Mouse (Mus musculus): ENCODE results near the gene Vwa8. TPM values are rescaled to one million over a fixed set of nuclear protein-coding genes. Genes with fewer than 3 reads are reported as not detected.

Vwa8 gene
- polyA plus RNA-seq, 1 experiment from 2014 or later: 8.8 TPM

DNA sequence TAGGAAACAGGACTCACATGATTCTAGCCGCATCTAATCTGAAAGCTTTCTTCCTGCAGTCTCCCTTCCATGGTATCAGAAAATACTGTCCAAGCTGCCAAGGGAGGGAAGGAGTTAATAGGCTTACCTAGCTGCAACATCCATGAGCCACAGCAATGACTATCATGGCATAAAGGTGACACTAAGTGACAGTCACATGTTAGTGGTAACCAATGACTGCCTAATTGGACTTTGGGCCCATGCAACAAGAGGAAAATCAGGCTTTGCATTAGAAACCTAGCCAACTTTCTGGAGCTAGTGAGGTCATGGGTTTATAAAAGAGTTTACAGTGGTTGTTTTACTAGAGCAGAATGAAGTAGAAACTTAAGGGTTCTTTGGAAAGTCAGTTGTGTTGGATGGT is 46.6 kb downstream of the Vwa8 start:
- TF ChIP-seq EP300 (IDR thresholded peaks at IDR 0.05): no peak
- no peak for TF ChIP-seq CTCF (IDR thresholded peaks at IDR 0.05)
- H3K27me3 ChIP-seq (replicated peaks; ENCODE audit: insufficient read depth, low read length): no peaks in the 10 kb centered on the region
- 90% methylated on average over 1 of the region's 1 CpGs for WGBS
- DNase-seq (ENCODE audit: low spot score) (no peak), ATAC-seq (no peak)
- H3K4me1 ChIP-seq (ENCODE audit: insufficient read depth, low read depth, low read length): no peaks in the 10 kb centered on the region
- H3K4me3 ChIP-seq (ENCODE audit: low read depth, low read length): no peak overlapping the region
- no peak overlapping the region for H3K27ac ChIP-seq (ENCODE audit: low read length)
- no peaks in the 10 kb centered on the region for H3K36me3 ChIP-seq (ENCODE audit: insufficient read depth, low read length)
- no peak overlapping the region for H3K4me2 ChIP-seq (replicated peaks; ENCODE audit: low read depth, low read length)
- H3K9ac ChIP-seq (replicated peaks; ENCODE audit: low read depth): no peak overlapping the region
- no peaks in the 10 kb centered on the region for H3K9me3 ChIP-seq (ENCODE audit: low read length)

GRCm38 (mm10) chr14:78896252-78896651 is 47.4 kb downstream of the Vwa8 start:
- no peak overlapping the region for H3K9ac ChIP-seq (replicated peaks; ENCODE audit: low read depth)
- peaks cover 3% of the 10 kb centered on the region; the same call in 1 of the 2 replicates for H3K4me1 ChIP-seq (ENCODE audit: insufficient read depth, low read depth, low read length)
- WGBS: 65% methylated on average over 5 of the region's 5 CpGs
- no peaks in the 10 kb centered on the region for H3K27me3 ChIP-seq (replicated peaks; ENCODE audit: insufficient read depth, low read length)
- TF ChIP-seq EP300 (IDR thresholded peaks at IDR 0.05): no peak
- TF ChIP-seq CTCF (IDR thresholded peaks at IDR 0.05): no peak
- DNase-seq (ENCODE audit: low spot score) (peak; percentile 24), ATAC-seq (peak; percentile 47; the same call in 1 of the 2 replicates)
- H3K4me2 ChIP-seq (replicated peaks; ENCODE audit: low read depth, low read length): no peak overlapping the region
- H3K9me3 ChIP-seq (ENCODE audit: low read length): no peaks in the 10 kb centered on the region
- H3K27ac ChIP-seq (ENCODE audit: low read length): no peak overlapping the region
- H3K36me3 ChIP-seq (ENCODE audit: insufficient read depth, low read length): no peaks in the 10 kb centered on the region
- no peak overlapping the region for H3K4me3 ChIP-seq (ENCODE audit: low read depth, low read length)

DNA sequence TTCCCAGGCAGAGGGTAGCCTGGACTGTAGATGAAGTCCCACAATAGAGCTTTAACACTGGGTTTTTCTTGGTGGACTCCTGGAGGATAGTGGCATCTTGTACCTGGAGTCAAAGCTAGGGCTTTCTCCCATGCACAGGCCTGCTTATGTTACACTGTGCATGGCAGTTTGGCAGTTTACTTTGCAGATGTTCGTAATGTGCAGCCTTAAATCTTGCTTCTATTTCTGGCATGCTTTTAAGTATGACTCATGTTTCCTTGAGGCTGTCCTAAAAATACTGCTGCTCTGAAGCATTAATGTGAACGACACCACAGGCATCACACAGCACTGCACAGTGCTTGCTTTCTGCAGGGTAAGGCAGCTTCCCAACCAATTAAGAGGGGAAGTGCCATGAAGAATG is 51.9 kb downstream of the Vwa8 start:
- Histone ChIP-seq H3K9ac (replicated peaks; ENCODE audit: low read depth) (no peak overlapping the region), H3K9me3 (ENCODE audit: low read length) (no peaks in the 10 kb centered on the region), H3K4me3 (ENCODE audit: low read depth, low read length) (no peak overlapping the region), H3K27ac (ENCODE audit: low read length) (no peak overlapping the region), H3K4me2 (replicated peaks; ENCODE audit: low read depth, low read length) (no peak overlapping the region), H3K4me1 (ENCODE audit: insufficient read depth, low read depth, low read length) (peaks cover 3% of the 10 kb centered on the region; the same call in 1 of the 2 replicates), H3K36me3 (ENCODE audit: insufficient read depth, low read length) (no peaks in the 10 kb centered on the region), H3K27me3 (replicated peaks; ENCODE audit: insufficient read depth, low read length) (no peaks in the 10 kb centered on the region)
- ATAC-seq (peak; percentile 78), DNase-seq (ENCODE audit: low spot score) (peak; percentile 64)
- no peak for TF ChIP-seq EP300 (IDR thresholded peaks at IDR 0.05)
- TF ChIP-seq CTCF (IDR thresholded peaks at IDR 0.05): no peak
- WGBS: 9% methylated on average over 2 of the region's 2 CpGs

DNA sequence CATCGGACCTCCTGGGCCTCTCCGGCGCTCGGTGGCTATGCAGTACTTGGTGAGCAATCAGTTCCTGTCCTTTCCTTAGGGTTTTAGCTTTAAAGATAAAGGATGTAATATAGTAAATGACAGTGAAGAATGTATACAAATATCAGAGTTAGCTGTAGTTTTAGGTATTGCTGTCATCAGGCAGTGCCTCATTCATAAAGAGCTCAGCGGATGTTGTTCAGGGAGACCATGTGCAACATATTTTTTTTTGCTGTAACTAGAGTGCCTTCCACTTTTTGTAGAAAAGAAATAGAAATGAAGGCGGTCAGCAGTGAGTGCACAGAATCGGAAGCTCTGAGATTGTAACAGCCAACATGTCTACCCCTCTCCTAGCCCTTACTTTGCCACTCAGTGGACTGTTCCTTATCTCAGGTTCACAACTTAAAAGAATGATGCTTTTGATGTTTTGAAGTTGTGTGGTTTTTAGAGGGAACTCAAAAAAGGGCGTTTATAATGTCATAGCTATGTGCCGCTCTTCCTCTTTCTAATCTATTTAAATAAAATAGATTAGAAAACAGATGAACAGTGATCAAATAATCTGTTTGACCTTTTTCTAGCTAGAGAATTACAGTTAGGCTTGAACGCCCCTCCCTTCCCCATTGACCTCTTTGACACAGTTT is 59.5 kb downstream of the Vwa8 start:
- H3K4me3 ChIP-seq (ENCODE audit: low read depth, low read length): no peak overlapping the region
- ATAC-seq (no peak), DNase-seq (ENCODE audit: low spot score) (no peak)
- H3K4me2 ChIP-seq (replicated peaks; ENCODE audit: low read depth, low read length): no peak overlapping the region
- H3K9me3 ChIP-seq (ENCODE audit: low read length): no peaks in the 10 kb centered on the region
- no peaks in the 10 kb centered on the region for H3K27me3 ChIP-seq (replicated peaks; ENCODE audit: insufficient read depth, low read length)
- WGBS: 86% methylated on average over 10 of the region's 10 CpGs
- no peak for TF ChIP-seq EP300 (IDR thresholded peaks at IDR 0.05)
- TF ChIP-seq CTCF (IDR thresholded peaks at IDR 0.05): no peak
- no peak overlapping the region for H3K27ac ChIP-seq (ENCODE audit: low read length)
- no peaks in the 10 kb centered on the region for H3K4me1 ChIP-seq (ENCODE audit: insufficient read depth, low read depth, low read length)
- no peak overlapping the region for H3K9ac ChIP-seq (replicated peaks; ENCODE audit: low read depth)
- H3K36me3 ChIP-seq (ENCODE audit: insufficient read depth, low read length): no peaks in the 10 kb centered on the region

DNA sequence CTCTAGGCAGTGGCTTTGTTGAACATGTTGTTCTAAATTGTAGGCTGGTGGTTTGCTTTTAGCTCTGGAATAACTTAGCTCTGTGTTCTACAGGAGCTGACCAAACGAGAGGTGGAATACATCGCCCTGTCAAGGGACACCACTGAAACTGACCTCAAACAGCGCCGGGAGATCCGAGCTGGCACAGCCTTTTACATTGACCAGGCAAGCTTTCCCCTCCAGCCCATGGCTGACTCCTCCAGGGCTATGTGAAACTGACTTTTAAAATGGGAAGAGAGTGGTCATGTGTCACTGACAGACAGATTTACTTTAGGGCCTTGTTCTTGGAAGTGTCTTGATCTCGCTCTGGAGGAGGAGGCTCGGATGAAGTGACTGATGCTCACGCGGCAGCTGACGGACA is 63.2 kb downstream of the Vwa8 start:
- TF ChIP-seq CTCF (IDR thresholded peaks at IDR 0.05): no peak
- no peak for TF ChIP-seq EP300 (IDR thresholded peaks at IDR 0.05)
- no peak overlapping the region for H3K4me2 ChIP-seq (replicated peaks; ENCODE audit: low read depth, low read length)
- H3K4me3 ChIP-seq (ENCODE audit: low read depth, low read length): no peak overlapping the region
- ATAC-seq (no peak), DNase-seq (ENCODE audit: low spot score) (no peak)
- H3K9me3 ChIP-seq (ENCODE audit: low read length): no peaks in the 10 kb centered on the region
- no peaks in the 10 kb centered on the region for H3K4me1 ChIP-seq (ENCODE audit: insufficient read depth, low read depth, low read length)
- no peaks in the 10 kb centered on the region for H3K27me3 ChIP-seq (replicated peaks; ENCODE audit: insufficient read depth, low read length)
- H3K9ac ChIP-seq (replicated peaks; ENCODE audit: low read depth): no peak overlapping the region
- no peaks in the 10 kb centered on the region for H3K36me3 ChIP-seq (ENCODE audit: insufficient read depth, low read length)
- 82% methylated on average over 10 of the region's 10 CpGs for WGBS
- no peak overlapping the region for H3K27ac ChIP-seq (ENCODE audit: low read length)

DNA sequence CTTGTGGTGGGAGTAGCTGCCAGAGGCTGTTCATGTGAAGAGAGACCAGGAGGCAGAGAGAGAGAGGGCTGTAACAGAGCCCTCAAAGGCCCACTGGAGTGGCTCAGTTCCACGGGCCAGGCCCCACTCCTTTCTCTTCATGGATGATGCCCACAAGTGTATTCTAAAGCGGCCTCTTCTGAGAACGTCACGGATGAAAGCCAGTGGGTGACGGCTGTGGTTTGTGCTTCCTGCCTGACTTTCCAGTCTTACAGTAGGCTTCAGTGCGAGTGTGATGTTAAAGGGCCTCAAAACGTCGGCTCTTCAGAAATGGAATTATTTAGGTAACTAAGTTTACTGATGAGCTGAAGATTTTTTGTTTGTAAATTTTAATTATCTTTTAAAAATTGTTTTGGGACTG is 65.3 kb downstream of the Vwa8 start:
- no peak overlapping the region for H3K4me3 ChIP-seq (ENCODE audit: low read depth, low read length)
- no peak for TF ChIP-seq EP300 (IDR thresholded peaks at IDR 0.05)
- no peak for TF ChIP-seq CTCF (IDR thresholded peaks at IDR 0.05)
- WGBS: 66% methylated on average over 8 of the region's 8 CpGs

More for the DNA sequence above, 65.3 kb downstream of the Vwa8 start:
- H3K4me2 ChIP-seq (replicated peaks; ENCODE audit: low read depth, low read length): no peak overlapping the region
- H3K27me3 ChIP-seq (replicated peaks; ENCODE audit: insufficient read depth, low read length): no peaks in the 10 kb centered on the region
- ATAC-seq: no peak
- H3K9ac ChIP-seq (replicated peaks; ENCODE audit: low read depth): no peak overlapping the region
- DNase-seq (ENCODE audit: low spot score): no peak
- H3K36me3 ChIP-seq (ENCODE audit: insufficient read depth, low read length): no peaks in the 10 kb centered on the region
- no peaks in the 10 kb centered on the region for H3K9me3 ChIP-seq (ENCODE audit: low read length)
- no peaks in the 10 kb centered on the region for H3K4me1 ChIP-seq (ENCODE audit: insufficient read depth, low read depth, low read length)
- H3K27ac ChIP-seq (ENCODE audit: low read length): no peak overlapping the region
